Mouse (Mus musculus) hindbrain, postnatal 0 days (tissue): Measurements from ENCODE around the gene Hirip3. TPM values are rescaled to one million over a fixed set of nuclear protein-coding genes. Genes with fewer than 3 reads are reported as not detected.

Experiments
- ATAC-seq: fragments of 200-750 bp; cut with Nextera tagmentation; 2 replicates; pipeline ENCODE4 v1.8.0; 2017; ENCODE audit warnings: mild to moderate bottlenecking, moderate TSS enrichment, moderate library complexity
- DNase-seq: peaks from one replicate; pipeline ENCODE4 v3.0.0-alpha.2; 2015; ENCODE audit warnings: low spot score
- H3K27ac ChIP-seq: fragments of 300-500 bp; sonication (generic); 2 replicates; pipeline ENCODE4 v1.5.1; 2014; ENCODE audit warnings: mild to moderate bottlenecking
- H3K27me3 ChIP-seq: fragments of 300-500 bp; sonication (generic); 2 replicates; pipeline ENCODE4 v1.6.1; 2014; ENCODE audit warnings: low read length, mixed read lengths; ENCODE audit not compliant: insufficient read depth
- H3K36me3 ChIP-seq: fragments of 300-500 bp; sonication (generic); 2 replicates; pipeline ENCODE4 v1.6.1; 2014; ENCODE audit warnings: low read length, mixed read lengths; ENCODE audit not compliant: insufficient read depth
- H3K4me1 ChIP-seq: fragments of 300-500 bp; sonication (generic); 2 replicates; pipeline ENCODE4 v1.6.1; 2014; ENCODE audit warnings: antibody characterized with exemption, low read length, mixed read lengths; ENCODE audit not compliant: insufficient read depth
- H3K4me2 ChIP-seq: fragments of 300-500 bp; sonication (generic); 2 replicates; pipeline ENCODE4 v1.6.1; 2014; ENCODE audit warnings: low read depth, mild to moderate bottlenecking, low read length, moderate library complexity, mixed read lengths
- H3K4me3 ChIP-seq: fragments of 300-500 bp; sonication (generic); 2 replicates; pipeline ENCODE4 v1.5.1; 2014; ENCODE audit warnings: low read length
- H3K9ac ChIP-seq: fragments of 300-500 bp; sonication (generic); replicated peaks from 2 replicates; pipeline ENCODE4 v1.6.1; 2014; ENCODE audit warnings: mild to moderate bottlenecking, low read length, moderate library complexity, mixed read lengths
- H3K9me3 ChIP-seq: fragments of 300-500 bp; sonication (generic); 2 replicates; pipeline ENCODE4 v1.6.1; 2016; ENCODE audit warnings: low read length, mixed read lengths
- CTCF ChIP-seq: IDR thresholded peaks from 2 replicates; pipeline ENCODE4 v1.5.1; 2016; ENCODE audit warnings: antibody characterized with exemption, control low read depth, low read depth
- WGBS: fragments of 180-500 bp; shearing (Covaris S2); extraction: QIAGEN DNeasy Blood & Tissue Kit; methylation state at CpG from one replicate; pipeline ENCODE4 v1.1.7; 2014; 5-methylcytosine and 5-hydroxymethylcytosine counted together
- polyA plus RNA-seq: library from polyadenylated mRNA; unstranded; fragments of >200 nt; fragmentation: Nextera tagmentation; extraction: Ambion mirVana; gene quantifications from 2 replicates; pipeline ENCODE4 v1.2.1, GENCODE M21; 2015
- total RNA-seq: library from RNA; depleted of rRNA; stranded (reverse); fragments of >200 nt; gene quantifications from 2 replicates; pipeline ENCODE4 v1.2.3, GENCODE M21; 2014

Gene Hirip3
- total and polyA plus RNA-seq, 2 experiments from 2014 or later, result 9.4 to 20.6 TPM

DNA sequence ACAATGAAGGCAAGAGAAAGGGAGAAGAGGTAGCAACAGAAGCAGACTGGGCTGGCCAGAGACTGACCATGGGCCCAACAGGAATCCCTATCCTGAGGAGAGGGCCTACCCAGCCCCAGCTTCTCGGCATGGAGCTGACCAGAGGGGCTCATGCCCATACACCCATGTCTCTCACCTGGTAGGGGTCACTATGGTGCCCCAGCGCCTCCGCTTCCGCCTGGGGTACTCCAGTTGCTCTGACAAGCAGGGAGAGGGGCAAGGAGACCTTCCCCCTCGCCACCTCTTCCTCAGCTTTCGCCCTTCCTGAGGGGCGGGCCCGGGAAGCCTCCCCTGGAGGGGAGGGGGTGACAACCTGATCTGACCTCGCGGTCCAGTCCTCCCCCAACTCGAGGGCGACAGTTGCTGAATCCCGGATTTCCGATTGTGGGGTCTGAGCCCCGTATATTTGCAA, 22.0 kb downstream of the Hirip3 start:
- H3K4me1 ChIP-seq, result peaks cover 21% of the 10 kb centered on the region
- peak overlapping the region; percentile 98 for H3K27ac ChIP-seq
- ATAC-seq (no peak), DNase-seq (no peak)
- H3K36me3 ChIP-seq, result peaks cover 11% of the 10 kb centered on the region; the same call in 1 of the 2 replicates
- peak overlapping the region; percentile 92 for H3K9ac ChIP-seq
- H3K9me3 ChIP-seq, result no peaks in the 10 kb centered on the region
- peak overlapping the region; percentile 84 for H3K4me2 ChIP-seq
- H3K4me3 ChIP-seq, result peak overlapping the region; percentile 74
- WGBS, result under 1% methylated on average over 15 of the region's 15 CpGs
- no peak for TF ChIP-seq CTCF
- H3K27me3 ChIP-seq, result no peaks in the 10 kb centered on the region

DNA sequence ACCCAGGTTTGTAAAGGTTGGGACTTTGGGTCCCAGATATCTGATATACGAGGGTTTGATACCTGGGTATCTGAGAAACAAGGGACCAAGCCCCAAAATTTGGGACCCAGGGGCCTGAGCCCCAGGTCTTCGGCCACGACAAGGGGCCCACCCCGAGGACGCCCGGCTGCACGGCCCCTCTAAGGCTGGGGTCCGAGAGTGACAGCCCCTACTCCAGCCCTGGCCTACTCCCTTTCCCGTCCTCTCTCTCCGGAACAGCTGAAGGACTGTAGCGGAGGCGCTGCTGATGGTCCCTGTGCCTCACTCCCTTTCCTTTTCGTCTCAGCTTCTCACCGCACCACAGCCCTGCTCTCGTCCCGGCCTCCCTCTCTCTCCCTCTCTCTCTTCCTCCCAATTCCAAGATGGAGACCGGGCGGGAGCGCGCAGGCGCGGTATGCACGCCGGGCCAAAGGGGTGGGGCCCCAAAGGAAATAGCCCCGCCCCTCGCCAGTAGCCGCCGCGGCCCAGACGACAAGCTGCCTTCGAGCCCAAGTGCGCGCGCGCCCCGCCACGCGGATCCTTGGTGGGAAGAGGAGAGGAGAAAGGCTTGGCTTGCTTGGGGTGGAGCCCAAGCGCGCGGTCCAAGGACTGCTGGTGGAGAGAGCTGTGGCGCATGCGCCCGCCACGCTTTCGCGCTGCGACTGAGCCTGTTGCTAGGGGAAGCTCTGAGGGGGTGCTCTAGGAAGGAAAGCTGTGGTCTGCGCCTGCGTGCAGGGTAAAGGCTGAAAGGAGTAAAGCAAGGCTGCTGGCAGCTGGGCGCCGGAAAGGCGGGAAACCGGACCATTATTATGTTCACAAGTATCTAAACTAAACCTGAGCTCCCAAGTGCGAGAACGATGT, 22.8 kb downstream of the Hirip3 start, which contains the start of gene Taok2:
Gene Taok2 (minus strand): TSS at position 418 of the 879 bp plus-strand sequence.
- Histone ChIP-seq H3K36me3 (peaks cover 7% of the 10 kb centered on the region; the same call in 1 of the 2 replicates), H3K4me1 (peaks cover 21% of the 10 kb centered on the region), H3K4me3 (peak within 1 kb of the TSS; percentile 74), H3K4me2 (peak within 1 kb of the TSS; percentile 84), H3K27ac (peak within 1 kb of the TSS; percentile 98), H3K9me3 (no peaks in the 10 kb centered on the region), H3K9ac (peak within 1 kb of the TSS; percentile 92), H3K27me3 (no peaks in the 10 kb centered on the region)
- ATAC-seq (peak; percentile 98), DNase-seq (peak; percentile 98)
- TF ChIP-seq CTCF, result no peak; the same call in 1 of the 2 replicates
- WGBS, result under 1% methylated on average over 56 of the region's 56 CpGs

DNA sequence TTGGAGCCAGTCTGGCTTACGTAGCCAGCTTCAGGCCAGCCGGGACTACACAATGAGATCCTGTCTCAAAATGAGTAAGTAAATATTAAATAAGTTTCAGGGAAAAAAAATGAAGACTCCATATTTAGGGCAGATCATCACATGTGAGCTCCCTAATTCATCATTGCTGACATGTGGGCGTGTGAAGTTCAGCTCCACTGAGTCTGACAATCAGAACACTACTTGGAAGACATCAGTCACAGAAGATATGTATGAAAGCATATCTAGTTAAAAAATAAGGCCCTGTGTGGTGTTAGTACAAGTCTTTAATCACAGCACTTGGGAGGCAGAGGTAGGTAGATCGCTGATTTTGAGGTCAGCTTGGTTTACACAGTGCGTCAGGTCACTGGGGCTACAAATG, 25.5 kb downstream of the Hirip3 start:
- Histone ChIP-seq H3K4me1 (peaks cover 7% of the 10 kb centered on the region; the same call in 1 of the 2 replicates), H3K4me3 (no peak overlapping the region), H3K9ac (no peak overlapping the region), H3K4me2 (no peak overlapping the region), H3K36me3 (peaks cover 6% of the 10 kb centered on the region; the same call in 1 of the 2 replicates), H3K9me3 (no peaks in the 10 kb centered on the region), H3K27ac (no peak overlapping the region), H3K27me3 (no peaks in the 10 kb centered on the region)
- TF ChIP-seq CTCF, result no peak
- DNase-seq, result no peak
- WGBS, result 91% methylated on average over 5 of the region's 5 CpGs
- no peak for ATAC-seq

DNA sequence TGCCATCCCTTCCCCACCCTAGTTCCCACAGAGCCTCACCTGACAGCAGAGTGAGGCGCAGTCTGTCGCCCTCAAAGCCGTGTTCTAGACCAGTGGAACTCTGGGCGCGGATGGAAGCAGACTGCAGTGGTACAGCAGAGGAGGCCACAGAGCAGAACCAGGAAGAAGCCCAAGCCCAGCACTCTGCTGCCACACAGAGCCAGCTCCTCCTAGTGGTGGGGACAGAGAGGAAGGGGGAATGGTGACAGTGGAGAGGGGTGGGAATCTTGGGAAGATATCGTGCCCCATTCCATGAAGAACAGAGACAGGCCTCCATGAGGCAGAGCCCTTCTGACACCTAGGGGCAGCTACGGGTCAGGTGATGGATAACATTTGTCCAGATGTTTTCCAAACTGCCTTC, 27.1 kb downstream of the Hirip3 start:
- Histone ChIP-seq H3K4me2 (no peak overlapping the region), H3K27ac (no peak overlapping the region), H3K36me3 (peaks cover 6% of the 10 kb centered on the region; the same call in 1 of the 2 replicates), H3K4me3 (no peak overlapping the region), H3K27me3 (no peaks in the 10 kb centered on the region), H3K9me3 (no peaks in the 10 kb centered on the region), H3K4me1 (no peaks in the 10 kb centered on the region), H3K9ac (no peak overlapping the region)
- 54% methylated on average over 7 of the region's 7 CpGs for WGBS
- DNase-seq (no peak), ATAC-seq (no peak)
- peak; percentile 51 for TF ChIP-seq CTCF

DNA sequence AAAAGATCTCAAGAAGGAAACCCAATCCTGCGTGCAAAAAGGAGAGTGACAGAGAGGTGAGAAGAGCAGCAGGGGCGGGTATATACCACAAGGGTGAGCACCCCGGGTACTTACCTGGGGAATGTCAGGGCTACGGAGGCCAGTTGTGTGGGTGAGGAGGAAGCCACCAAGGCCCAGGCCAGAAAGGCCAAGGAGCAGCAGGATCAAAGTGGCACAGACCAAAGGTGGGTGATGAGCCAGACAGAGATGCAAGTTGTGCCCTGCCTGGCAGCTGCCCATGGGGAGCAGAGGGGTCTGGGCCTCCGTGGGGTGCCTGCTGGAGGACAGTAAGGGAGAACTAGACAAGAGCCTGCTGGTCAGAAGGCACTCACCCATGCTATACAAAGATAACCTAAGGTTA, 35.1 kb downstream of the Hirip3 start:
- Histone ChIP-seq H3K9me3 (no peaks in the 10 kb centered on the region), H3K4me3 (no peak overlapping the region), H3K9ac (peak overlapping the region; percentile 69; the same call in 1 of the 2 replicates), H3K4me2 (peak overlapping the region; percentile 71), H3K27ac (peak overlapping the region; percentile 84; the same call in 1 of the 2 replicates), H3K4me1 (peaks cover 9% of the 10 kb centered on the region; the same call in 1 of the 2 replicates), H3K27me3 (no peaks in the 10 kb centered on the region), H3K36me3 (no peaks in the 10 kb centered on the region)
- WGBS, result 91% methylated on average over 5 of the region's 5 CpGs
- ATAC-seq (no peak), DNase-seq (no peak)
- TF ChIP-seq CTCF, result no peak

DNA sequence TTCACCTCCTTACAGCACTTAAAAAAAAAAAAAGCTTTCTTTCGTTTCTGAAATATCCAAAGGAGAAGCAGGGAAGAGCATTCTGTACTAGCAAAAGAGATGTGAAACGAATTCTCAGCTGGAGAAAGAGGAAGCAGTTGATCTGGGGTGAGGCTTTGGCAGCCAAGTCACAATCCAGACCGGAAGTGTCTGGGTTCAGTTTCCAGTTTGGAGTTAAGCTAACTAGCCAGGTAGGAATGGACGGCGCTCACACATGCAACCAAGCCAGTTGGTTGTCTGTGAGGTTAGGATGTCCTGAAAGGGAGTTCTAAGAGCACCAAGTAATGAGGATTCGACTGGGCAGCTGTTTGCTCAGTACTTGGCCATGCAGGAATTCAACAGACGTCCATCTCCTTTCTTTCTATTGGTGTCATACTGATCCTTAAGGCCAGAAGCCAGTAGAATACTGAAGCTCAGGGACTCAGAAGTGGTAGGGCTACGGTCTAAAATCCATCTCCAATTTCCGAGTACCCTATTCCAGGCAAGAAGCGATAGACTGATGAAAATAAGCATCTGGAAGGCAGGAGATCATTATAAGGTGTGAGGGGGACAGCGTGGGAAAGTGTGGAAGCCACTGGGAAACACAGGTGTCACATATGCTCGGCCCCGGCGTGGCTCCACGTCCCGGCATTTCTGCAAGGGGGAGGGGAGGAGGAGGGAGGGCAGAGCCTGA, 35.8 kb downstream of the Hirip3 start:
- Histone ChIP-seq H3K4me3 (peak overlapping the region; percentile 48), H3K36me3 (no peaks in the 10 kb centered on the region), H3K9me3 (no peaks in the 10 kb centered on the region), H3K4me2 (peak overlapping the region; percentile 71), H3K4me1 (peaks cover 9% of the 10 kb centered on the region; the same call in 1 of the 2 replicates), H3K27ac (peak overlapping the region; percentile 84), H3K27me3 (no peaks in the 10 kb centered on the region), H3K9ac (peak overlapping the region; percentile 69)
- ATAC-seq (no peak; the same call in none of the 2 replicates), DNase-seq (peak; percentile 25)
- TF ChIP-seq CTCF, result no peak
- WGBS, result 22% methylated on average over 15 of the region's 16 CpGs
